Mouse (Mus musculus): ENCODE results near the gene Hnrnpa2b1. TPM values are rescaled to one million over a fixed set of nuclear protein-coding genes. Genes with fewer than 3 reads are reported as not detected.
A peak's percentile ranks its signal among the peaks of the same experiment; 100 is the strongest.
"Not testable (repeated sequence)": the region's sequence is repeated elsewhere in the genome, so short reads cannot be mapped to it uniquely, and the experiment has no call there.

Gene Hnrnpa2b1
- total RNA-seq (2021), result 100 to 1,000 TPM; 329 to 380 TPM
- long read RNA-seq, experiment 1, transcript Hnrnpa2b1-204 (11 exons, 1,638 nt), result major isoform, 148 of 428 reads
- long read RNA-seq, experiment 1, transcript Hnrnpa2b1-202 (12 exons, 1,662 nt), result minor isoform, 9 of 428 reads
- long read RNA-seq, experiment 1, transcript Hnrnpa2b1-210 (10 exons, 1,518 nt), result minor isoform, 44 of 428 reads
- long read RNA-seq, experiment 1, transcript Hnrnpa2b1-203 (12 exons, 1,728 nt), result minor isoform, 10 of 428 reads
- long read RNA-seq, experiment 1, partial matches to known transcripts, result 166 of 428 reads
- long read RNA-seq, experiment 1, other reads (novel, unspliced or antisense), result 48 of 428 reads
- long read RNA-seq, experiment 2, transcript Hnrnpa2b1-202 (12 exons, 1,662 nt), result minor isoform, 7 of 402 reads
- long read RNA-seq, experiment 2, transcript Hnrnpa2b1-204 (11 exons, 1,638 nt), result major isoform, 153 of 402 reads
- long read RNA-seq, experiment 2, transcript Hnrnpa2b1-210 (10 exons, 1,518 nt), result minor isoform, 62 of 402 reads
- long read RNA-seq, experiment 2, transcript Hnrnpa2b1-201 (10 exons, 1,647 nt), result minor isoform, 10 of 402 reads
- long read RNA-seq, experiment 2, partial matches to known transcripts, result 116 of 402 reads
- long read RNA-seq, experiment 2, other reads (novel, unspliced or antisense), result 45 of 402 reads

DNA sequence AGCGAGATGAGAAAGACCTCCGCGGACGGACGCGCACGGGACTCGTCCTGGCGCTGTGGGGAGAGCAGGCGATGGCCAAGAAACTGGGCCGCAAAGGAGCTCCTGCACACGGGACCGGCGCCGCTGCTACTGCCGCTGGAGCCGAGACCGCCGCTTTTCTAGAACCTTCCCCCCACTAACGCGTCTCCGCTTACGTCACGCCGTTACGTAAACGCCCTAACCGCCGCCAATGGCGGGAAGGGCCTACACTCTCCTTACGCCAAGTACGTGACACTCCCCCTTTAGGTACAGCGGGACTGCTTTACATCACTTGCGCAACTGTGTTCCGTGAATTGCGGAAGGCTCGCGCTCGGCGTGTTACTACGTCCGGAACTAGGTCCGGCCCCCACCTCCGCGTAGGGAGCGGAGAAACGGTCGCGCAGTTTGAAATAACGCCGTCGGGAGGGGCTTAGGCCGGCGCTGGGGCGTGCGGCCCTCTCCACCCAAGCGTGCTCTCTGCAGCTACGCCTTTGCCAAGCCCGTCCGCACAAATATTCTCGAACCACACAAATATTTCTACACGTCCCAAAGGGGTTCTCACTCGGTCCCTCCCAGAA, at the start of gene Hnrnpa2b1:
Gene Hnrnpa2b1 (minus strand): TSS at position 180 of the 596 bp plus-strand sequence.
- peak; percentile 99 for DNase-seq

DNA sequence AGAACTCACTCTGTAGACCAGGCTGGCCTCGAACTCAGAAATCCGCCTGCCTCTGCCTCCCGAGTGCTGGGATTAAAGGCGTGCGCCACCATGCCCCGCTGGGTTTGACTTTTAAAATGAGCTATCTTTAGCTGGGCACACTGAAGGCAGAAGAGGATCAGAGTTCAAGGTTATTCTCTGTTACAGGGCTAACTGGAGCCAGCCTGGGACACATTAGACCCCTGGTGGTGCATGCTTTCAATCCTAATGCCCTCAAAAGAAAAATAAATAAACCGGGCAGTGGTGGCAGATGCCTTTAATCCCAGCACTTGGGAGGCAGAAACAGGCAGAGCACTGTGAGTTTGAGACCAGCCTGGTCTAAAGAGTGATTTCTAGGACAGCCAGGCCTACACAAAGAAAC, 45.2 kb upstream of the Hnrnpa2b1 start:
- no peak for DNase-seq

DNA sequence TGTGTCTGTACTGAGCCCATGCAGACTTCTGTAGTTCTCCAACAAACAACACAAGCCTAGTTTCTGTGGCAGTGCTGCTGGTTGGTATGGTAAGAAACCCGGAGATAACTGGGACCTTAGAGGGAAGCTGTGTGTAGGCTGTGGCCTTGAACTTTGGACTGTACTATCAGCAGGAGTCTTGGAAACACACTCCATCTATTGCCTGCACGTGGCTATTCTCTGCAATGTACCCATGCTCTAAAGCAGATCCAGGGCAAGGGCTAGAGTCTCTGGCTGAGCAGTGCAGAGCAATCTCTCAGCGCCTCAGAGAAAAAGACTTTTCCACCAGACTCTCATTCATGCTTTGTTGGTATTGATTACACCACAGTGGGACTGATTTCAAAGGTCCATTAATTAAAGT, 44.1 kb upstream of the Hnrnpa2b1 start:
- no peak for DNase-seq

DNA sequence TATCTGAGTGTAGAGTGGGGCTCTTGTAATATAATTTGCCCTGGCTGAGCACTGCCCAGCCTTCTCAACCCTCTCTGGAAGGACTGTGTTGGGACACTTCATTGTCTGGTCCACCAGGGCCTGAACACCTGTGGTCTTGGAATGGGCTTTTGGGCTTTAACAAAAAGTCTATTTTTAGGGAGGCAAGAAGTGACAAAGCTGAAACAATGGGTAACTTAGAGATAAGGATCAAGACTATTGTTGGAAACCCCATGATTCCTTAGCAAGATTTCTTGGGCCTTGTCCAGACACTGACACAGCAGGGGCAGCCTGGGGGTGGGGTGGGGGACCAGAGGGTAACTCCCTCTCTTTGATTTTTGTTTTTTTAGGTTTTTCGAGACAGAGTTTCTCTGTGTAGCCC, 41.3 kb upstream of the Hnrnpa2b1 start:
- no peak for DNase-seq

DNA sequence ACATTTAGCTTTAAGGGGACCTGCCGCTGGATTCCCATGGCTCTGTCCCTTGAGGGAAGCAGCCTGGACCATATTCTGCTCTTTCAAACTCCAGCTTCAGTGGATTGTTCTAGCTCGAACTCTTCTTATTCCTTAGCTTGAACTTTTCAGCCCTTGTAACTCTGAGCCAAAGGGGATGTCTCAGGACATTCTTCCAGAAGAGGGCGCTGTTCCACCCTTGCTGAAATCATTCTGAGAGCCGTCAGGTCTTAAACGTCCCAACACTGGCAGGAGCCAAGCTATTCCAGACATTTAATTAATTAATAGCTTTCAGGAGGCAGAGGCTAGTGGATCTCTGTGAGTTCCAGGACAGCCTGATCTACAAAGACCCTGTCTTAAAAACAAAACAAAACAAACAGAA, 40.4 kb upstream of the Hnrnpa2b1 start:
- DNase-seq, result peak; percentile 64

DNA sequence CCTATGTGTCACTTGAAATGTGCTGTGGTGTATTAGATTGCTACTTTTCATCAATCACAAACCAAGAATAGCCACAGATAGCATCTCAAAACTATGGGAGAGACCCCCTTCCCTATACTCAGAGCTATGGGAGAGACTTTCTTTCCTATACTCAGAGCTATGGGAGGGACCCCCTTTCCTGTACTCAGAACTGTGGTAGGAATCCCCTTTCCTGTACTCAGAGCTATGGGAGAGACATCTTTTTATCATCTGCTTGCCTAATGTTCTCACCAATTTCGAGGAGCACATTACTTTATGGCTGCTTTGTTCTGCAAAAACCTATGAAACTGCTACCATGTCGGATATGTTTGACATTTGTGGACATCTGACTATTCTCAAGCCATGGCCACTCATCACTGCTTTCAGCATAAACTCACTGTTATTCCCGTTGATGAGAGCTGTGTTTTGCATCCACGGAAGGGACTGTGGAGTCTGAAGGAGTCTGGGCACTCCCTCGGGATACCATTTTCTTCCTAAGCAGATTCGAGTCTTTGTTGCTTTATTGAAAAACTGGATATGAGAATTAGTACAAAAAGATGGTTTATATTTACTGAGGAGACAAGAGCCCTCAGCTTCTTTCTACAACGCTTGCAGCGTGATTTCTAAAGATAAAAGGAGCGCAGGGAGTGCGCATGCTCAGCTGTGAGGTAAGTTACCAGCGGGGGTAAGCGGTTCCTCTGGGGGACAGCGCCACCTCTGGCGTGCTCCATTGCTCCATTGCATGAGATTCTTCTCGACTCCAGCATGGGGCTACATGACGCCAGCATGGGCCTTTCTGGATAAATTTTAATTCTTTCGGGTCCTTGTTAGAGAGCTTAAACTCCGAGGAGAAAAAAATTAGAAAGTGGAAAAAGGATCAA, 39.3 kb upstream of the Hnrnpa2b1 start:
- DNase-seq, result peak; percentile 81

DNA sequence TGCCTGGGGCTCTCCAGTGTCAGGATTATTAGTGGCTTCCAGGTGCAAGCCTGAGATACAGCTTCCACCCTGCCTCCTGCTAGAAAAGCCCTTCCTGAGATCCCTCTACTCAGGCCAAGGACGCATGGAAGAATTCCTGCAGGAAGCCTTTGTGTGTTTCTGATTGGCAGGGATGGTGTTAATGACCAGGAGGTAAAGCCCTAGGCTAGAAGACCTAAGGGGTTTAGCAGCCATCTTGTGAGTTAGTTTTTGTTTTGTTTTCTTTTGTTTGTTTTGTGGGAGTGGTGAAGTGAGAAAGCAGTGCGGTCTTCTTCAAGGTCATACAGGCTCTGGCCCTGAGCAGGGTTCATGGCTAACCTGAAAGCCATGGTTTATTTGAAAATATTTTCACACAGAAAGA, 37.9 kb upstream of the Hnrnpa2b1 start:
- no peak for DNase-seq

DNA sequence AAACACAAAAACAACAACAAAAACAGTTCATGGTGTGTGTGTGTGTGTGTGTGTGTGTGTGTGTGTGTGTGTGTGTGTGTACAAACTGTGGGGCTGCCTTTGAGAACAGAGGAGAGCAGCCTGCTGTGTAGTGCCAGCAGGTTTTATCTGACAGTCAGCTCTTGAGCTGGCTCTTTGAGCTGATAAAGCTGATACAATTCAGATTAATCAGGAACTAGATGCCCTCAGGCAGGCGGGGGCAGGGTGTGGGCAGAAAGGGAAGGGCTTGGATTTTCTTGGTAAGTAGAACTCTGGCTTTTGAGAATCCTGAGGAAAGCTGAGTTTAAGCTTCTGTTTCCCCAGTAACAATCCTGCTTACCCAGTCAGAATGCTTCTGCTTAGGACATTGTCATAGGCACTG, 36.0 kb upstream of the Hnrnpa2b1 start:
- DNase-seq, result no peak

DNA sequence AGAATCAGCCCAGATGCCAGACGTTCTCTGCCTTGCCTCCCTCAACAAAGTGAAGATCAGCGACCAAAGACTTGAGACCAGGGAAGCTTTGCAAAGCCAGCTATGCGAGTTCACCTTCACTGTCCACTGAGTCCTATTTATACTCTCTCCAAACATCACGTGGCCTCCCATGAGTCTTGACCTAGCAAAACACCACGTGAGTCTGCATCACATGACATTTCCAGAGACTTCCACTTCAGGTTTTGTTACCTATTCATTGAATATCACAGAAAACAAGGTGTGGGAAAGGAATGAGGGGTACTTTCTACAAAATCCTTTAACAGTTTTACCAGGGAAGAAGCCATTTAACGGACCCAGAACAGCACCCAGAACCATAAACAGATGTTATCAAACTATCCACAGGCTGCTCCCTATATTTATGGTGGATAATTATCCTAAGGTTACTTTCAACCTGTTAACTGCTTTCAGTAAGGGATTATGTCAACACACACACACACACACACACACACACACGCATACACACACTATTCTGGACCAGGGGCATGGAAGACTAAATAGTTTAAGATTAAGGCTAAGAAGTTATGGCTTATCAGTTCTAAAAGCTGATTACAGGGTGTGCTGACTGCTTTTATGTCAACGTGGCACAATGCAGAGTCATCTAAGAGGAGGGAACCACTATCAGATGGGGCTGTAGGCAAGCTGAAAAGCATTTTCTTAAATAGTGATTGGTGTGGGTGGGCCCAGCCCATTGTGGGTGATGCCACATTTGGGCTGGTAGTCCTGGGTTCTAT, 27.8 kb upstream of the Hnrnpa2b1 start:
- no peak for DNase-seq

DNA sequence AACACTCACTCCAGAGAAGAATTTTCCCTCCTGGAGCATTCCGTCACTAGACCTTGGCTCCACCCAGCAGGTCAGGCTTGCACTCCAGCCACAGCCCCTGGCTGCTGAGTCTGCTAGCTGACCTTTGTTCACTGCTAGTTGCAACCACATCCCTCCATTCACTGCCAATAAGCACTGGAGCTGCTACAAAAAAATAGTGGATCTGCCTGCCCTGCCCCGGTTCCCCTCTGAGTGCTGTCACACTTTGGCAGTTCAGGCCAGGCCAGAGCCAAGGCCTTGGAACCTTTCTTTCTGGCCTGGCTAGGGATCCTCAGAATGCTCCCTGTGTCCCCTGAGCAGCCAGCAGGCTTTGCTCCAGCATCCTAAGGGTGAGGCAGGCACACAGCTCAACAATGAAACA, 20.1 kb upstream of the Hnrnpa2b1 start:
- peak; percentile 56 for DNase-seq

DNA sequence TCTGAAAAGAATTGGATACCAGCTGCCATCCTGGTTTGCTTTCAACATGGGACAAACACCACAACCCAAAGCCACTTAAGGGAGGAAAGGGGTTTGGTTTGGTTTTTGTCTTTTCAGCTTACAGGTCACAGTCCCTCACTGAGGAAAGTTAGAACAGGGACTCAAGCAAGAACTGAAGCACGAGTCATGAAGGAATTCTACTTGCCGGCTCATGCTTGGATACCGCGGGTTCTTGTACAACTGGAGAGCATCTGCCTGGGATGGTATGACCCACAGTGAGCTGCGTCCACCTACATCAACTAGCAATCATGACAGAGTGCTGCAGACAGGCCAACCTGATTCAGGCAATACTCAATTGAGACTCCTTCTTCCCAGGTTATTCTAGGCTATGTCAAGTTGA, 17.0 kb upstream of the Hnrnpa2b1 start:
- no peak for DNase-seq

DNA sequence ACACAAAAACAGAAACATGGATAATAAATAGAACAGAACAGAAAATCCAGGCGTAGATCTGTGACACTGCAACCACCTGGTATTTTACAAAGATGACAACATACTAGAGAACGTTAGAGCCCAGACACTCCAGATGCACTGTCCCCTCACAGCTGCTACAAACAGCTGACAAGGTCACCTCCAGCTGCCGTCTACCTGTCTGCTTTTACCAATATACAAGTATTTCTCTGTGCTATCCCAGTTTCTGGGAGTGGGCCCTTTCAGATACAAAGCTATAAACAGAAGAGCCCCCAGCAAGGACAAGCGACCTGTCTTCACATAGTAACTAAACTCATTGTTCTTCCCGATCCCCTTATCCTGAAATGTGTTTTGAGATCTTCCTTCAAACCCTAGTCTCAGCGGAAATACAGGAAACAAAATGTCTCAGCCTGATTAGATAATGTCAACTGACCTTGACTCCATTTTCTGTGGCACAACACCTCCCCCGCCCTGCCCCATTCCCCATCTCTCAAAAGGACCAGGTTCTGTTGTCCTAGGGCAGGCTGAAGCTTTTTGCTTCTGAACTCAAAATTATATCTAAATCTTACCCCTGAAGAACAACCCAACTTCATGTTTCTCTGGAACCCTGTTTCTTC, 16.5 kb upstream of the Hnrnpa2b1 start:
- DNase-seq, result no peak

DNA sequence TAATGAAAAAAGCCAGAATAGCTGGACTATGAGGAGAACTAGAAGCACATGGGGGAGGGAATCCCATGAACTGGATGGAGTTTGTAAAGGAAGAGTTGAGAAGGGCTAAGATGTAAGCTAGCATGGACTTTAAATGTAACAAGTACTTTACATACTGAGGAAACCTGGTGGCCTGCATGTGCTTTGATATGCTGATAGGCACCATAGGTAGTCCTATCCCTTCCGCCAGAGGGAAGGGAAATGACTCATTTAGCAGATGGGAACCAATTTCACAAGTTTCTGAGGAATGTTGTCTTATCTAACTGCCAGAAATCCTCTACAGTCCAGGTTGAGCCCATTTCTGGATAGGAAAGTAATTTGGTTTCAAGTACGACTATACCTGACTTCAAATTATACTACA, 16.0 kb upstream of the Hnrnpa2b1 start:
- DNase-seq, result no peak

DNA sequence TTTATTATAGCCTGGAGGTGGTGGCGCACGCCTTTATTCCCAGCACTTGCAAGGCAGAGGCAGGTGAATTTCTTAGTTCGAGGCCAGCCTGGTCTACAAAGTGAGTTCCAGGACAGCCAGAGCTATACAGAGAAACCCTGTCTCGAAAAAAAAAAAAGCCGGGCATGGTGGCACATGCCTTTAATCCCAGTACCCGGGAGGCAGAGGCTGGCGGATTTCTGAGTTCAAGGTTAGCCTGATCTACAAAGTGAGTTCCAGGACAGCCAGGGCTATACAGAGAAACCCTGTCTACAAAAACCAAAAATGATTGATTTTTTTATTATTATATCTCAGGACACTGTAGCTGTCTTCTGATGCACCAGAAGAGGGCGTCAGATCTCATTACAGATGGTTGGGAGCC, 14.9 kb upstream of the Hnrnpa2b1 start:
- DNase-seq, result not testable (repeated sequence)

DNA sequence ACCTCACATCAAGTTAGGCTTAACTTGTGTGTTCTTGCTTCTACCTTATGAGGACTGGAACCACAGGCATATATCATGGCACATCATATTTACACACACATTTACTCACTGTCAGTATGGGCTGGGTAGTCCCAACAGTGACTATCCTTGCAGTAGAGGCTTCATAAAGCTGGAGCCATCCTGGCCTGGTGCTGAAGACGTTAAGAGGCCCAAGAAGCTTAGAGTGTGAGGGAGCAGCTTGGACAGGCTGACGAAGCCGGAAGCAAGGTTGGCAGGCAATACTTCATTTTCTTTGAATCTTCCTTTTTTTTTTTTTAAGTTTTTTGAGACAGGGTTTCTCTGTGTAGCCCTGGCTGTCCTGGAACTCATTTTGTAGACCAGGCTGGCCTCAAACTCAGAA, 14.2 kb upstream of the Hnrnpa2b1 start:
- no peak for DNase-seq

DNA sequence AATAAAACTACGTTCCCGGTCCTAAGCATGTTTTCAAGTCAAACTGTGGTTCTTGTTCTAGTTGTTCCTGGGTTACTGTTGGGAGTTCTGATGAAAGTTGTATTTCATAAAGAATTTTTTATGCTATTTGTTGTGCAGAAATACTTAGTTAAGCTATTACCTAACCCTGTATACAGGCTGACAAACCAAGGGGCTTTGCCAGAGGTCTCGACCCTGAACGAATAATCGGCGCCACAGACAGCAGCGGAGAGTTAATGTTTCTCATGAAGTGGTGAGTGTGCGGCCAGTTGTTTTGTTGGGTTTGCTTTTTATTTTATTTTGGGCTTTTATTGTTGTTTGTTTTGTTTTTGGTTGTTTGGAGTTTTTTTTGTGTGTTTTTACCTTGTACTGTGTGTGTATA, 11.9 kb upstream of the Hnrnpa2b1 start:
- no peak for DNase-seq

DNA sequence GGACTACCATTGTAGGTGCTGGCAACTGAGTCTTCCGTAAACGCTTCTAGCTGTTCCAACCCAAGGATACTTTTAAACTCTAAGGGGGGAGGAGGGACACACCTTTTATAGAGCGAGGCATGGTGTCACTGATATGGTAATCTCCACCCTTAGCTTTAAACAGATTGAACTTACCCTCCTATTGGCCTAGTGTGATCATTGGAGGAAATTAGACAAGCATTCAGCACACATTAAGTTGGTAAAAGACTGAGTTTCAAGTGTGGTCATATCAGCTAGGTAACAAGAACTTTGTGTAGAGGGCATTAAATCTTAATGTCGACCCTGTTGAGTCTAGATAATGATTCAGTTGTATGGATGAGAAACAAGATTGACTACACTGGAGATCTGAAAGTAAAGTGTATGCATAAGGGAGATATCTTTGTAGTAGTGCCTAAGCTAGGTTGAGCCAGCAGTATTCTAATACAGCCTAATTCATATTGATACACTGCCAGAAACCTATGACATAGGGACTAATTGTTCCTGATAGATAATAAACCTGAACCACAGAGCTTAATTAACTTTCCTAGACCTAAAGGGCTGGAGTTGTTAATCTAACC, 9.5 kb upstream of the Hnrnpa2b1 start:
- DNase-seq, result no peak

DNA sequence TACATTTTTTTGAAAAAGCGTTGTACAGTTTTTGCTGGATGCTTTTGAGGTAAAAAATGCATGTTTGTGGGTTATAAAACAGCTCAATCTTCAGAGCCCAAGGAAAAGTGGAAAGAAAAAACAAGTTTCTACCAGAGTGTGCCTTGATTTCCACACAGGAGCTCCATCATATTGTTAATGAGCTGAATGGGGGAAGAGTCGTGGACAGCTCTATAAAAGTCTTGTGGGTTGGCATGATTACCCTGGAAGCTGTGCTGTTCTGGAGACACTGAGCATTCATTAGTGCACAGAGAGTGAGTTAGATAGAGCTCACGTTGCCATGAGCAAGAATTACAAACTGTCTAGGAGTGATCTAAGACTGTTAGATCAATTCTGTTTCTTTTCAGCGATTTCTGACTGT, 2.5 kb upstream of the Hnrnpa2b1 start:
- no peak for DNase-seq

DNA sequence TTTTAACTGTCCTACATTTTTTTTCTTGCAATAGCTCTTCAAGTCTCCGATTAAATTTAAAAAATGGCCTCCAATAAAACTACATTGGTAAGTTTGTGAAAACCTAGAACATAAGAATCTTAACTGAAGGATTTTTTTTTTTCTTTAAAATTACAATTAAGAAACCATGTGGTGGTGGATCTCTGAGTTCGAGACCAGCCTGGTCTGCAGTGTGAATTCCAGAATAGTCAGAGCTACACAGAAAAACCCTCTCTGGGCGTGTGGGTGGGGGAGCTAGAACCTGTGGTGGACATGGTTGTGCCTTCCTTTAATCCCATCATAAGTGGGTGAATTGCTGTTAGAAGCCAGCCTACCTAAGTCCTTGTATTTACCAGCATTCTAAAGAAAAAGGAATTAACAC, 2.1 kb upstream of the Hnrnpa2b1 start:
- no peak for DNase-seq

DNA sequence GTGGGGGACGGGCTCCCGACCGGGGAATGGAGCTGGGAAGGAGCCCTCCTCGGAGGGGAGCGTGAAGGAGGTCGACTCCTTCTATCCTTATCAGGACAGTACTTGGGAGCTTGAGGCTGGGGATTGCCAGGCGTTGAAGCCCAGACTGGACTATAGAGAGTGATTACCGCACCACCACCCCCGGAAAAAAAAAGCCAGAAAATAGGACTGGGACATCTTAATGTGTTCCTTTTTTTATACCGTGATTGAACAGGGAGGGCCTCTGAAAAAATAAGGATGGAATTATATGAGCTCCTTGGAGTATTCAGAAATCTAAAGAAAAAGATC, 1.4 kb upstream of the Hnrnpa2b1 start:
- DNase-seq, result no peak
